Mouse (Mus musculus) megakaryocyte progenitor cell, adult 5-6 weeks (primary cell): Measurements from ENCODE around the gene Iqgap1. TPM values are rescaled to one million over a fixed set of nuclear protein-coding genes. Genes with fewer than 3 reads are reported as not detected.

Source experiments
- ATAC-seq: replicated peaks from 2 replicates; pipeline ENCODE4 v1.8.0; 2016; ENCODE audit warnings: mild to moderate bottlenecking, moderate TSS enrichment, inconsistent platforms; ENCODE audit not compliant: poor library complexity
- total RNA-seq, 2 experiments: library from RNA; stranded (forward) in 1 of 2; stranded (reverse) in 1 of 2; fragments of 157-497, 149-512 nt in 1 of 2; fragments of 200-1000 nt in 1 of 2; gene quantifications; 2 replicates each; pipeline versions ENCODE4 v1.2.3 to v1.2.4; 2015 to 2017

Gene Iqgap1
- total RNA-seq, 2 experiments from 2014 or later, result 81.0 to 90.5 TPM

GRCm38 (mm10) chr7:80721041-80721440, 104.7 kb downstream of the Iqgap1 start:
- no peak for ATAC-seq

- ATAC-seq, result no peak
Observed at GRCm38 (mm10) chr7:80719582-80719981, 106.2 kb downstream of the Iqgap1 start.

- ATAC-seq, result peak; percentile 35
Observed at GRCm38 (mm10) chr7:80719038-80719437, 106.7 kb downstream of the Iqgap1 start.

GRCm38 (mm10) chr7:80718471-80718870, 107.3 kb downstream of the Iqgap1 start:
- ATAC-seq, result no peak

- no peak for ATAC-seq
Observed at GRCm38 (mm10) chr7:80716758-80717157, 109.0 kb downstream of the Iqgap1 start.

- ATAC-seq, result peak; percentile 83
Observed at GRCm38 (mm10) chr7:80715306-80715705, 110.5 kb downstream of the Iqgap1 start.

GRCm38 (mm10) chr7:80711496-80711895, 114.3 kb downstream of the Iqgap1 start:
- ATAC-seq, result no peak

GRCm38 (mm10) chr7:80710333-80710732, 115.4 kb downstream of the Iqgap1 start:
- no peak for ATAC-seq

GRCm38 (mm10) chr7:80704066-80704465, 121.7 kb downstream of the Iqgap1 start:
- no peak for ATAC-seq

GRCm38 (mm10) chr7:80702510-80702909, 123.3 kb downstream of the Iqgap1 start:
- ATAC-seq, result peak; percentile 92

- ATAC-seq, result no peak
Observed at GRCm38 (mm10) chr7:80699709-80700108, 126.1 kb downstream of the Iqgap1 start.

- ATAC-seq, result no peak
Observed at GRCm38 (mm10) chr7:80698940-80699339, 126.8 kb downstream of the Iqgap1 start.

GRCm38 (mm10) chr7:80697859-80698258, 127.9 kb downstream of the Iqgap1 start:
- ATAC-seq, result no peak

- ATAC-seq, result peak; percentile 71
Observed at GRCm38 (mm10) chr7:80696903-80697302, 128.9 kb downstream of the Iqgap1 start.

GRCm38 (mm10) chr7:80696334-80696733, 129.4 kb downstream of the Iqgap1 start:
- ATAC-seq, result 0 out of 2 replicates have a peak, but pooled peaks have one; percentile 18

GRCm38 (mm10) chr7:80692472-80692871, 133.3 kb downstream of the Iqgap1 start:
- ATAC-seq, result no peak

- no peak for ATAC-seq
Observed at GRCm38 (mm10) chr7:80691131-80691530, 134.6 kb downstream of the Iqgap1 start.

GRCm38 (mm10) chr7:80689221-80689591, 136.6 kb downstream of the Iqgap1 start:
- ATAC-seq, result no peak

GRCm38 (mm10) chr7:80688556-80689220, 137.1 kb downstream of the Iqgap1 start, which contains the start of gene Crtc3:
TSS of gene Crtc3 (minus strand) at chr7:80688877.
- ATAC-seq, result peak; percentile 54

- ATAC-seq, result peak; percentile 62
Observed at GRCm38 (mm10) chr7:80687721-80688555, 137.8 kb downstream of the Iqgap1 start.

- peak; percentile 48 for ATAC-seq
Observed at GRCm38 (mm10) chr7:80685639-80686038, 140.1 kb downstream of the Iqgap1 start.

GRCm38 (mm10) chr7:80682630-80683029, 143.1 kb downstream of the Iqgap1 start:
- ATAC-seq, result no peak
